Mouse (Mus musculus) bone marrow macrophage, adult 2 months (primary cell): ENCODE results near the gene Ddx5. TPM values are rescaled to one million over a fixed set of nuclear protein-coding genes. Genes with fewer than 3 reads are reported as not detected.

Experiments used
- H3K27ac ChIP-seq: 2 replicates; pipeline ENCODE4 v1.5.1; 2012; ENCODE audit warnings: low read depth, low read length; ENCODE audit not compliant: insufficient read depth
- H3K4me1 ChIP-seq: 2 replicates; pipeline ENCODE4 v1.6.1; 2012; ENCODE audit warnings: low read length; ENCODE audit not compliant: control insufficient read depth, insufficient read depth
- H3K4me3 ChIP-seq: 2 replicates; pipeline ENCODE4 v1.5.1; 2012; ENCODE audit warnings: mild to moderate bottlenecking, low read length, moderate library complexity; ENCODE audit not compliant: insufficient read depth
- CTCF ChIP-seq: IDR thresholded peaks from 2 replicates; pipeline ENCODE4 v1.5.1; 2012; ENCODE audit warnings: low read depth, mild to moderate bottlenecking, low read length, moderate library complexity
- POLR2A ChIP-seq: IDR thresholded peaks from 2 replicates; pipeline ENCODE4 v1.6.1; 2012; ENCODE audit warnings: mild to moderate bottlenecking, low read depth, low read length, borderline replicate concordance
- polyA plus RNA-seq: library from polyadenylated mRNA; stranded (reverse); fragments of >200 nt; gene quantifications from 2 replicates; pipeline ENCODE4 v1.2.4, GENCODE M21; 2012; ENCODE audit not compliant: missing spikeins, insufficient read depth, insufficient read length

Gene Ddx5
- 1,156 and 1,201 TPM in 2 replicates for polyA plus RNA-seq

GRCm38 (mm10) chr11:106788775-106789459 lies at the start of gene Ddx5, which contains the start of gene Cep95:
Gene Ddx5 (minus strand): TSS chr11:106789185.
Gene Cep95 (plus strand): TSS chr11:106789252.
- peaks cover 3% of the 10 kb centered on the region; the same call in 1 of the 2 replicates for H3K4me1 ChIP-seq
- TF ChIP-seq CTCF: no peak
- peak; percentile 9; the same call in 1 of the 2 replicates for TF ChIP-seq POLR2A
- H3K27ac ChIP-seq: peak within 1 kb of the TSS; percentile 96
- H3K4me3 ChIP-seq: peak within 1 kb of the TSS; percentile 83

GRCm38 (mm10) chr11:106828079-106828478 lies 39.1 kb upstream of the Ddx5 start:
- H3K4me3 ChIP-seq: no peak overlapping the region
- H3K27ac ChIP-seq: no peak overlapping the region
- peaks cover 11% of the 10 kb centered on the region for H3K4me1 ChIP-seq
- TF ChIP-seq CTCF (no peak), POLR2A (no peak)

GRCm38 (mm10) chr11:106824403-106824802 lies 35.4 kb upstream of the Ddx5 start:
- no peak for TF ChIP-seq POLR2A
- TF ChIP-seq CTCF: no peak
- peak overlapping the region; percentile 45 for H3K27ac ChIP-seq

GRCm38 (mm10) chr11:106823741-106824140 lies 34.8 kb upstream of the Ddx5 start:
- H3K4me3 ChIP-seq: no peak overlapping the region
- TF ChIP-seq CTCF: no peak
- no peak for TF ChIP-seq POLR2A
- H3K4me1 ChIP-seq: peaks cover 45% of the 10 kb centered on the region
- peak overlapping the region; percentile 45 for H3K27ac ChIP-seq

More at GRCm38 (mm10) chr11:106824403-106824802, 35.4 kb upstream of the Ddx5 start:
- Histone ChIP-seq H3K4me1 (peaks cover 38% of the 10 kb centered on the region), H3K4me3 (no peak overlapping the region)

- peak overlapping the region; percentile 21 for H3K27ac ChIP-seq
- H3K4me3 ChIP-seq: no peak overlapping the region
- TF ChIP-seq POLR2A (no peak), CTCF (no peak)
- H3K4me1 ChIP-seq: peaks cover 53% of the 10 kb centered on the region
Measured at GRCm38 (mm10) chr11:106822911-106823310, 33.9 kb upstream of the Ddx5 start.

GRCm38 (mm10) chr11:106822491-106822890 lies 33.5 kb upstream of the Ddx5 start:
- TF ChIP-seq POLR2A (no peak), CTCF (no peak)
- H3K4me1 ChIP-seq: peaks cover 55% of the 10 kb centered on the region
- H3K4me3 ChIP-seq: no peak overlapping the region
- H3K27ac ChIP-seq: no peak overlapping the region

GRCm38 (mm10) chr11:106821397-106821796 lies 32.4 kb upstream of the Ddx5 start:
- TF ChIP-seq CTCF (no peak), POLR2A (no peak)
- H3K4me1 ChIP-seq: peaks cover 55% of the 10 kb centered on the region
- H3K4me3 ChIP-seq: no peak overlapping the region
- peak overlapping the region; percentile 94 for H3K27ac ChIP-seq

- TF ChIP-seq POLR2A (no peak), CTCF (no peak)
- H3K4me3 ChIP-seq: no peak overlapping the region
- peaks cover 55% of the 10 kb centered on the region for H3K4me1 ChIP-seq
- peak overlapping the region; percentile 94 for H3K27ac ChIP-seq
Measured at GRCm38 (mm10) chr11:106820972-106821371, 32.0 kb upstream of the Ddx5 start.

- H3K27ac ChIP-seq: peak overlapping the region; percentile 94
- no peak for TF ChIP-seq CTCF
- no peak for TF ChIP-seq POLR2A
- H3K4me1 ChIP-seq: peaks cover 59% of the 10 kb centered on the region
- H3K4me3 ChIP-seq: no peak overlapping the region
Measured at GRCm38 (mm10) chr11:106820252-106820651, 31.3 kb upstream of the Ddx5 start.

GRCm38 (mm10) chr11:106819595-106819994 lies 30.6 kb upstream of the Ddx5 start:
- H3K4me3 ChIP-seq: no peak overlapping the region
- peaks cover 66% of the 10 kb centered on the region for H3K4me1 ChIP-seq
- TF ChIP-seq CTCF (no peak), POLR2A (no peak)
- peak overlapping the region; percentile 86 for H3K27ac ChIP-seq
